8 mouse cellular contexts compared by ENCODE assay signal in genomic region chr3:69289833-69290232, GRCm38 (mm10). TPM values are rescaled to one million over a fixed set of nuclear protein-coding genes. Genes with fewer than 3 reads are reported as not detected.
A peak's percentile ranks its signal among the peaks of the same experiment; 100 is the strongest.
DNase-seq lines count a peak whose midpoint lies in the region; ATAC-seq and TF ChIP-seq lines count a peak whose summit lies in the region.

No protein-coding gene starts in this region.

- no peaks in the 10 kb centered on the region for H3K9me3 ChIP-seq in heart, embryonic 15.5 days (replicated peaks)
- no peaks in the 10 kb centered on the region for H3K9me3 ChIP-seq in limb, embryonic 14.5 days (ENCODE audit: control insufficient read depth, low read length)

- H3K4me3 ChIP-seq in heart, embryonic 15.5 days: 0 out of 2 replicates have a peak overlapping the region, but pooled peaks have one; percentile 16
- H3K4me3 ChIP-seq in brown adipose tissue, adult 24 weeks (ENCODE audit: insufficient read depth, low read depth, low read length): 0 out of 2 replicates have a peak overlapping the region, but pooled peaks have one; percentile 7
- H3K4me3 ChIP-seq in limb, embryonic 14.5 days (replicated peaks; ENCODE audit: low read length): no peak overlapping the region

- TF ChIP-seq POLR2A in limb, embryonic 14.5 days (IDR thresholded peaks at IDR 0.05; ENCODE audit: borderline replicate concordance, extremely low read depth, insufficient read depth, insufficient read length): no peak

- DNase-seq in heart, adult 8-10 months (ENCODE audit: low spot score): no peak
- peak; percentile 20 for DNase-seq in gastrocnemius, postnatal 25 days
- DNase-seq in limb, embryonic 14.5 days (ENCODE audit: low spot score): peak; percentile 48
- peak; percentile 73 to 83 for DNase-seq in right cerebral cortex, postnatal 10 days (ENCODE audit: low spot score in 2 of 2)
- no peak for DNase-seq in urinary bladder, postnatal 14 days (ENCODE audit: low spot score)
- no peak for DNase-seq in kidney, adult 18-20 months

- no peak for ATAC-seq in heart, embryonic 15.5 days (replicated peaks; ENCODE audit: insufficient number of reproducible peaks, insufficient read depth, low FRiP score, low read depth)
- ATAC-seq in limb, embryonic 14.5 days (ENCODE audit: low FRiP score, low read depth): peak; percentile 19

- H3K27ac ChIP-seq in heart, embryonic 15.5 days: no peak overlapping the region
- no peak overlapping the region for H3K27ac ChIP-seq in brown adipose tissue, adult 24 weeks (replicated peaks; ENCODE audit: low read depth, low read length)
- peak overlapping the region; percentile 19; the same call in 1 of the 2 replicates for H3K27ac ChIP-seq in limb, embryonic 14.5 days (replicated peaks; ENCODE audit: low read depth, low read length)

- H3K27me3 ChIP-seq in heart, embryonic 15.5 days: no peaks in the 10 kb centered on the region
- H3K27me3 ChIP-seq in limb, embryonic 14.5 days (ENCODE audit: control insufficient read depth, insufficient read depth, low read length): no peaks in the 10 kb centered on the region

- H3K4me1 ChIP-seq in heart, embryonic 15.5 days (replicated peaks): peaks cover 15% of the 10 kb centered on the region
- no peaks in the 10 kb centered on the region for H3K4me1 ChIP-seq in brown adipose tissue, adult 24 weeks (ENCODE audit: control insufficient read depth, insufficient read depth, insufficient read length, low read length)
- peaks cover 8% of the 10 kb centered on the region for H3K4me1 ChIP-seq in limb, embryonic 14.5 days (ENCODE audit: control insufficient read depth, insufficient read depth, low read length)

- 44% methylated on average over 14 of the region's 14 CpGs for WGBS in heart, embryonic 15.5 days
- 46% methylated on average over 14 of the region's 14 CpGs for WGBS in limb, embryonic 14.5 days

- H3K36me3 ChIP-seq in heart, embryonic 15.5 days: no peaks in the 10 kb centered on the region
- no peaks in the 10 kb centered on the region for H3K36me3 ChIP-seq in limb, embryonic 14.5 days (ENCODE audit: control insufficient read depth, insufficient read depth, low read length)

- H3K4me2 ChIP-seq in heart, embryonic 15.5 days: peak overlapping the region; percentile 31
- H3K4me2 ChIP-seq in limb, embryonic 14.5 days (replicated peaks; ENCODE audit: low read depth, low read length, severe bottlenecking): 0 out of 2 replicates have a peak overlapping the region, but pooled peaks have one; percentile 7

- H3K9ac ChIP-seq in heart, embryonic 15.5 days: no peak overlapping the region
- no peak overlapping the region for H3K9ac ChIP-seq in limb, embryonic 14.5 days (ENCODE audit: low read depth, low read length, severe bottlenecking)

RNA-seq across cellular contexts. Expression of gene Ppm1l, which starts 26.8 kb away (rescaled TPM):
- polyA plus RNA-seq in heart, embryonic 15.5 days (2015; fragmentation: Nextera tagmentation; extraction: Ambion mirVana): 8.5 and 9.4 TPM in 2 replicates
- total RNA-seq in heart, adult 8-10 months (2022): 10 to 100 TPM; 27.1 to 35.0 (median 31.1) TPM
- 4.9 and 5.0 TPM in 2 replicates for polyA plus RNA-seq in brown adipose tissue, adult 24 weeks (2012; ENCODE audit: insufficient read depth, insufficient read length, missing spikeins)
- 10 to 100 TPM; 45.9 to 60.4 TPM for total RNA-seq in gastrocnemius, postnatal 25 days (2021)
- polyA plus RNA-seq in limb, embryonic 14.5 days (2012; rRNA removed): 7.1 and 7.7 TPM in 2 replicates
- polyA plus RNA-seq in limb, embryonic 14.5 days (2014; fragmentation: Nextera tagmentation; extraction: Ambion mirVana): 12.2 and 14.2 TPM in 2 replicates

Comparison
In these comparisons a context has a peak if more than half of its experiments do, and no peak if none do; other contexts are left out.
1. DNase-seq: peak in gastrocnemius, postnatal 25 days (single experiment), limb, embryonic 14.5 days (single experiment) and right cerebral cortex, postnatal 10 days (2 of 2); none in heart, adult 8-10 months (single experiment), urinary bladder, postnatal 14 days (single experiment) and kidney, adult 18-20 months (single experiment).